Mouse (Mus musculus): Measurements from ENCODE around the gene Ikzf1. TPM values are rescaled to one million over a fixed set of nuclear protein-coding genes. Genes with fewer than 3 reads are reported as not detected.

Ikzf1 gene
- total RNA-seq (2021): 1 to 10 TPM; 1.5 to 2.1 TPM

- no peak for DNase-seq
- intact Hi-C loops (cut with DNase I): no loop called here
These were observed at the start of gene Ikzf1 for GRCm38 (mm10) chr11:11684930-11685852. TSS of gene Ikzf1 (plus strand) at chr11:11685003.

DNA sequence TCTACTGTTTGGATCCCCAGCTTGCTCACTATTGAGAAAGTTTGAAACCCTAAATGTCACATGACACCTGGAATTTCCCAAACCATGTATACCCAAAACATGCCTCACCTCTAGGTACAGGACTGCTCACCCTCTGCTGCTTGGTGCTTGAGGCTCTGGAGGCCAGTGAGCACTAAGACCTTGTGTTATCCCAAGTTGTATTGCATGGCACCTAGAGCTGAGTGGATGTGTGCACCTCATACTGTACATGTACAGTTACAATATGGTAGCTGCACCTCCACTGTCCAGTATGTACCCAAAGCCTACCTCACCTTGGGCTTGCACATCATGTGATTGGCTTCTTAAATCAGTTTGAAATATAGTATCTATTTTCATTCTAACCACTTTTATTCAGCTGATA, 40.5 kb upstream of the Ikzf1 start:
- intact Hi-C loops (cut with DNase I): no loop called here

DNA sequence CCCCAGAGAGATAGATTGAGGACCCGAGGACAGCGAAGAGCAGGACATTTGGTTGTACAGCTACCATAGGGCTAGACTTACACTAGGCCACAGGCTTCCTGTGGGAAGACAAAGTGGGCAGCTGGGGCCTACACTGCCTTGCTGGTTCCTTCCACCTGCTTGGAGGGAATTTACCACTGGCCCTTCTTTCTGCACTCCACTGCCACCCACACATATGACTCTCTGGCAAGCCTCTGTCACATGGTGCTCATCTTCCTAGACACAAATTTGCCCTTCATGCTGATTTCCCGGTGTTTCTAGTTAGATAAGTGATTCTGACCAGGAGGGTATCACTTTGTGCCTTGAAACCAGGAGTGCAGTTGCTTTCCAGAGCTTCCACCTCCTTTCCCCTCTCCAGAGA, 28.4 kb upstream of the Ikzf1 start:
- intact Hi-C loops (cut with DNase I): no loop called here
- no peak for DNase-seq

More for the DNA sequence above, 40.5 kb upstream of the Ikzf1 start:
- DNase-seq: no peak

DNA sequence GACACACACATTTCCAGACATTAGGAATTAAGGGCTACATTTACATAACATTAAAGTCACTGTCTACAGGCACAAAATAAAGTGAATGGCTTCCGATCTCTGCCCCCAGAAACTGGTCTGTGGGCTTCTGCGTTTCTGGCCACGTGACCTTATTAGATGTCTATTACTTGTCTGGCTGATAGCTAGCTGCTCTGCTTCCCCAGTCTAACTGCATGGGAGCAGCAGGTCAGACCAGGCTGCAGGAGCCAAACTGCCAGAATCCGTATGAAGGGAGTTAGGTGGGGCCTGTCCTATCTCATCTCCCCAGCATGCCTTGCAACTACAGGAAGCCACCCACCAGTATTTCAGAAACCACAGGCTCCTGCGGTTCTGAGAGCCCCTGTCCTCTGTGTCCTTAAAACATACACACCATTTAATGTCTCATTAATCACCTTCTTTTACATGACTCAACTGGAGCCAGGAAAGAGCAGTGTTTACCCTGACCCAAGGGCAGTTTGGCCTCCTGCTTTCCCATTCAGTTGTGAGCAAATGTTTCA, 27.7 kb upstream of the Ikzf1 start:
- DNase-seq: no peak

GRCm38 (mm10) chr11:11657634-11658033, 27.2 kb upstream of the Ikzf1 start:
- no peak for DNase-seq
- intact Hi-C loops (cut with DNase I): no loop called here

More for the DNA sequence above, 27.7 kb upstream of the Ikzf1 start:
- intact Hi-C loops (cut with DNase I): no loop called here

- no peak for DNase-seq
These were observed 26.0 kb upstream of the Ikzf1 start for GRCm38 (mm10) chr11:11658834-11659233.

DNA sequence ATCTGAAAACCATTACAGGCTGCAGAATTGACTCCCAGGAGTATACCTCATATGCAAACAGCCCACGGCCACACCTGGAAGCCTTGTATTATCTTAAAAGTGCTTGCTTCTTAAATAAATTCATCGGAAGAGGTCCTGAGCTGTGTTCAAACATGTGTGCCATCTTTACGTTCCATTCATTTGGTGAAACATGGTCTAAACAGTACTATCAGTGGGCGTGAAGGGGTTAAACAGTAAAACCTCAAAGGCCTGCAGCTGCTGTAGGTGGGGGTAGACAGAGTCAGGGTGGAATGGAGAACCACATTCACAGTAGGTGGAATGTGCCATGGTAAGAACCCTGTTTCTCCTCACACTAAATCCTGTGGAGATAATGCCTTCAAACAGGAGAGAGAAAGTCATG, 24.2 kb upstream of the Ikzf1 start:
- intact Hi-C loops (cut with DNase I): no loop called here
- no peak for DNase-seq

More at GRCm38 (mm10) chr11:11658834-11659233, 26.0 kb upstream of the Ikzf1 start:
- intact Hi-C loops (cut with DNase I): no loop called here

GRCm38 (mm10) chr11:11667254-11667921, 17.4 kb upstream of the Ikzf1 start:
- intact Hi-C loops (cut with DNase I): no loop called here
- no peak for DNase-seq

DNA sequence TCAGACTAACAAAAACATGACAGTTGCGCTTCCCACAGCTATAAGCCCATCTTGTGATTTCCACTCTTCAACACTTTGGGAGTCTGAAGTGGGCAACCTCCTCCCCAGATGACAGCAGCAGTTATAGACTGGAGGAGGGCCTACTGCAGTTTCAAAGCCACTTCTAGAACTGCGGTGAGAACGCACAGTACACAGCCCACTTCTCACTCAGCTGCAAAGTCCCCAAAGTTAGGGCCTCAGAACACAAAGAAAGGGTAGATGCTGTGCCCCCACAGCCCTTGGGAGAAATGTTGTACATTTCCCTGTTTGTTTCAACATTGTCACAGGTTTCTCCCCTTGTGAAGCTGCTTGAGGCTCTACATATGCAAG, 16.9 kb upstream of the Ikzf1 start:
- intact Hi-C loops (cut with DNase I): no loop called here
- no peak for DNase-seq

GRCm38 (mm10) chr11:11672974-11673373, 11.8 kb upstream of the Ikzf1 start:
- DNase-seq: no peak
- intact Hi-C loops (cut with DNase I): no loop called here

- DNase-seq: no peak
- intact Hi-C loops (cut with DNase I): no loop called here
These were observed 9.7 kb upstream of the Ikzf1 start for GRCm38 (mm10) chr11:11675063-11675462.

- intact Hi-C loops (cut with DNase I): no loop called here
These were observed 8.6 kb upstream of the Ikzf1 start for GRCm38 (mm10) chr11:11676068-11676741.

DNA sequence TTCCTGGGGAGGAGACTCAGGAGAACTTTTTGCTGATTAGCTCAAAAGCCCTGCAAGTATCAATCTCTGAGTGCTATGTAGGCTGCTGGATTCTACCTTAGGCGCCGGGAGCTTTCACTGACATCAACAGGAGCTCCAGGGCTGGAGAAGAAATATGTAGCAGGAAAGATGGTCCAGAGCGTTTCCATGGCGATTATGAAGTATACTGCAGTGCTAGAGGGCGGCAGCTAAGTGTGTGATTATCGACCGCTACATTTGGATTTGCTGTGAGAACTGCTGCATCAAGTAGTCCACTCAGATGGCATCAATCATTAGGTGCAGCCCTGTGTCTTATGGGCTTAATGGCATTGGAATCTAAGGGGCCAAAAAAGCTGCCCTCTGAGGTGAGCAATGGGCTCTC, 7.6 kb upstream of the Ikzf1 start:
- intact Hi-C loops (cut with DNase I): no loop called here
- no peak for DNase-seq

More at GRCm38 (mm10) chr11:11676068-11676741, 8.6 kb upstream of the Ikzf1 start:
- no peak for DNase-seq

GRCm38 (mm10) chr11:11678972-11679371, 5.8 kb upstream of the Ikzf1 start:
- DNase-seq: no peak
- intact Hi-C loops (cut with DNase I): no loop called here

GRCm38 (mm10) chr11:11684056-11684929, 510 bp upstream of the Ikzf1 start:
- intact Hi-C loops (cut with DNase I): no loop called here
- no peak for DNase-seq

DNA sequence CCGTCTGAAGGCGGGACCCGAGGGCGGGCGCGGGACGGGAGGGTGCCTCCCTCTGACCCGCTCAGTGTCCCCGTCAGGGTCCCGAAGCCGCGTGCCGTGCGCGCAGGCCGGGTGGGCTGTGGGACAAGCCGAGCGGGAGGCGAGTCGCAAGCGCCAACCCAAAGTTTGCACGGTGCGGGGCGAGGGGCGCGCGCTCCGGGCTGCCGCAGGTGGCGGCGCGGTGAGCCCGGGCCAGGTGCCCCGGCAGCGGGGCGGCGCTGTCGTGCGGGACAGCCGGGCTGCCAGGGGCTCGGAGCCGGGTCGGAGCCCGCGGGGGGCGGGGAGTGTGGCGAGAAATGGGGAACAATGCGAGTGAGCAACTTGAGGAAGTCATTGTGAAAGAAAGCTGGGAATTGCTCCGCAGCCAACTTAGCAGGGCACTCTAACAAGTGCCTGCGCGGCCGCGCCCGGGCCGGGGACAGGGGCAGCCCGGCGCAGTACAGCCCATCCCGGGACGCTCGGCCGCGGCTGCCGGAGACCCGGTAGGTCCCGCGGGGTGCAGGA, 1.1 kb downstream of the Ikzf1 start:
- intact Hi-C loops (cut with DNase I): no loop called here
- DNase-seq: peak; percentile 54 to 65

GRCm38 (mm10) chr11:11686569-11687051, 1.8 kb downstream of the Ikzf1 start:
- intact Hi-C loops (cut with DNase I): no loop called here
- DNase-seq: no peak

- intact Hi-C loops (cut with DNase I): no loop called here
These were observed 2.9 kb downstream of the Ikzf1 start for GRCm38 (mm10) chr11:11687551-11688185.

DNA sequence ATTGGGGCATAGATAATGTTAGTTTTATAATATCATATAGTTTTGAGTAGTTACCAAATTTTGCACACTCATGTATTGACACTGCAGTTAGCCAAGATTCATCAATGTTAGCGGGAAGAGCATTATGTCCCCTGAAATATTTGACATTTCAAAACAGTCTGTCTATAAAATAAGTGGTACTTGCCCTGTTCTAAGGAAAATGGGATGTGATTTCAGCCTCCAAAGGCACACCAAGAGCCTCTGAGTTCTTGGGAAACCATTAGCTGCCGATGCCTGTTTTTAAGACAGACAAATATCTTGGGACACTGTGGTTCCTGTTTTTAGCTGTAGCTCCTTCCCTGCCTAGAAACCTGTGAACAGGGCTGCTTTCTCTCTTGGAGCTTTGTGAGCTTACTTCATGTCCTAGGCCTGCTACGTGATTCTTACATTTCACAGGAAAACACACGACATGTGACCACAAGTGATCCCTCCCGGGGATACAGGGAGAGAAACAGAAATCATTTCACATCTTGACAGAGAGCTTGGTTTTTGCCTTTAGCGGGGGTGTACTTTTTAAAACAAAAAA, 4.0 kb downstream of the Ikzf1 start:
- no peak for DNase-seq
- intact Hi-C loops (cut with DNase I): no loop called here

More at GRCm38 (mm10) chr11:11687551-11688185, 2.9 kb downstream of the Ikzf1 start:
- no peak for DNase-seq

Data from heart, postnatal 36 days (tissue).